Mouse (Mus musculus) limb, embryonic 14.5 days (tissue): ENCODE data around the gene Zfp366. TPM values are rescaled to one million over a fixed set of nuclear protein-coding genes. Genes with fewer than 3 reads are reported as not detected.
"Not testable (repeated sequence)": the region's sequence is repeated elsewhere in the genome, so short reads cannot be mapped to it uniquely, and the experiment has no call there.

ENCODE experiments used
- ATAC-seq: fragments of 200-750 bp; cut with Nextera tagmentation; 2 replicates; pipeline ENCODE4 v1.8.0; 2017; ENCODE audit warnings: low read depth, moderate number of reproducible peaks, moderate TSS enrichment; ENCODE audit not compliant: low FRiP score
- DNase-seq: peaks from one replicate; pipeline ENCODE4 v3.0.0-alpha.2; 2015; ENCODE audit warnings: low spot score
- H3K27ac ChIP-seq: fragments of 300-500 bp; sonication (generic); replicated peaks from 2 replicates; pipeline ENCODE4 v1.5.1; 2014; ENCODE audit warnings: low read depth, mild to moderate bottlenecking, low read length, moderate library complexity, mixed read lengths
- H3K27me3 ChIP-seq: fragments of 300-500 bp; sonication (generic); 2 replicates; pipeline ENCODE4 v1.6.1; 2014; ENCODE audit warnings: low read length, mixed read lengths; ENCODE audit not compliant: control insufficient read depth, insufficient read depth
- H3K36me3 ChIP-seq: fragments of 300-500 bp; sonication (generic); 2 replicates; pipeline ENCODE4 v1.6.1; 2014; ENCODE audit warnings: mild to moderate bottlenecking, low read length, moderate library complexity, mixed read lengths; ENCODE audit not compliant: control insufficient read depth, insufficient read depth
- H3K4me1 ChIP-seq: fragments of 300-500 bp; sonication (generic); 2 replicates; pipeline ENCODE4 v1.6.1; 2014; ENCODE audit warnings: antibody characterized with exemption, low read length, mixed read lengths; ENCODE audit not compliant: control insufficient read depth, insufficient read depth
- H3K4me2 ChIP-seq: fragments of 300-500 bp; sonication (generic); replicated peaks from 2 replicates; pipeline ENCODE4 v1.6.1; 2014; ENCODE audit warnings: low read depth, mild to moderate bottlenecking, low read length, moderate library complexity; ENCODE audit not compliant: severe bottlenecking
- H3K4me3 ChIP-seq: fragments of 300-500 bp; sonication (generic); replicated peaks from 2 replicates; pipeline ENCODE4 v1.5.1; 2014; ENCODE audit warnings: low read length
- H3K9ac ChIP-seq: fragments of 300-500 bp; sonication (generic); 2 replicates; pipeline ENCODE4 v1.6.1; 2014; ENCODE audit warnings: mild to moderate bottlenecking, low read depth, low read length, moderate library complexity; ENCODE audit not compliant: severe bottlenecking
- H3K9me3 ChIP-seq: fragments of 300-500 bp; sonication (generic); 2 replicates; pipeline ENCODE4 v1.6.1; 2016; ENCODE audit warnings: low read length; ENCODE audit not compliant: control insufficient read depth
- POLR2A ChIP-seq: fragments of 200-500 bp; IDR thresholded peaks from 2 replicates; pipeline ENCODE4 v1.8.0; 2012; ENCODE audit warnings: inconsistent platforms, mild to moderate bottlenecking, moderate library complexity, borderline replicate concordance; ENCODE audit not compliant: insufficient read depth, insufficient read length; ENCODE audit errors: extremely low read depth
- WGBS: fragments of 180-500 bp; shearing (Covaris S2); extraction: QIAGEN DNeasy Blood & Tissue Kit; methylation state at CpG from one replicate; pipeline ENCODE4 v1.1.7; 2014; 5-methylcytosine and 5-hydroxymethylcytosine counted together
- polyA plus RNA-seq, 2 experiments: library from polyadenylated mRNA; depleted of rRNA in 1 of 2; stranded (reverse) in 1 of 2; unstranded in 1 of 2; fragments of >200 nt; fragmentation: Nextera tagmentation in 1 of 2; extraction: Ambion mirVana in 1 of 2; gene quantifications; 2 replicates each; pipeline versions ENCODE4 v1.2.1 to v1.2.3; 2012 to 2014

The Zfp366 gene
- polyA plus RNA-seq, 2 experiments: 0.73 to 2.5 TPM

DNA sequence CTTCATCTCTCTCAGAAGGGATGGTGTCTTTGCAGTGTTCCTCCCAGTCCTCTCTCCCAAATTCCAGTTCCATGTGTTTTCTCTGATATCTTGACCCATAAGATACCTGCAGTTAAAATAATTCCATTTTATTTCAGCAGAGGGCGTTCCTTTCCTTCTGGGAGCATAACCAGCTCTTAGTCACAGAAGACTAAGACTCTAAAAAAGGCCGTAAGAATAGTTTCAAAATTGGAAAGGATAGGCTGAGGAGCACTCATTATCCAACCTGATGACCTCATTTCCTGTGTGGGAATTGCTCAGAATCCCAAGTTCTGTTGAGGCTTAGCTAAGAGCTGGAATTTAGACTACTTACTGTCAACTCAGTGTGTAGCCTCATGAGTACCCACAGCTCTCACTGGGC is 14.3 kb upstream of the Zfp366 start:
- H3K36me3 ChIP-seq: no peaks in the 10 kb centered on the region
- no peak for TF ChIP-seq POLR2A
- H3K9me3 ChIP-seq: no peaks in the 10 kb centered on the region
- H3K4me3 ChIP-seq: no peak overlapping the region
- no peak overlapping the region for H3K27ac ChIP-seq
- H3K4me2 ChIP-seq: no peak overlapping the region
- no peak overlapping the region for H3K9ac ChIP-seq
- DNase-seq (no peak), ATAC-seq (no peak)
- WGBS: 33% methylated on average over 2 of the region's 2 CpGs
- H3K27me3 ChIP-seq: no peaks in the 10 kb centered on the region
- H3K4me1 ChIP-seq: peaks cover 4% of the 10 kb centered on the region; the same call in 1 of the 2 replicates

GRCm38 (mm10) chr13:99173849-99174248 is 10.8 kb upstream of the Zfp366 start:
- no peak overlapping the region for H3K9ac ChIP-seq
- H3K9me3 ChIP-seq: no peaks in the 10 kb centered on the region
- no peaks in the 10 kb centered on the region for H3K36me3 ChIP-seq
- no peak overlapping the region for H3K4me3 ChIP-seq
- ATAC-seq: peak; percentile 15; the same call in 1 of the 2 replicates
- no peak for DNase-seq
- TF ChIP-seq POLR2A: no peak
- 0 out of 2 replicates have a peak, but pooled peaks cover 4% of the 10 kb centered on the region for H3K4me1 ChIP-seq
- no peak overlapping the region for H3K27ac ChIP-seq
- H3K27me3 ChIP-seq: no peaks in the 10 kb centered on the region
- no peak overlapping the region for H3K4me2 ChIP-seq
- 31% methylated on average over 4 of the region's 4 CpGs for WGBS

DNA sequence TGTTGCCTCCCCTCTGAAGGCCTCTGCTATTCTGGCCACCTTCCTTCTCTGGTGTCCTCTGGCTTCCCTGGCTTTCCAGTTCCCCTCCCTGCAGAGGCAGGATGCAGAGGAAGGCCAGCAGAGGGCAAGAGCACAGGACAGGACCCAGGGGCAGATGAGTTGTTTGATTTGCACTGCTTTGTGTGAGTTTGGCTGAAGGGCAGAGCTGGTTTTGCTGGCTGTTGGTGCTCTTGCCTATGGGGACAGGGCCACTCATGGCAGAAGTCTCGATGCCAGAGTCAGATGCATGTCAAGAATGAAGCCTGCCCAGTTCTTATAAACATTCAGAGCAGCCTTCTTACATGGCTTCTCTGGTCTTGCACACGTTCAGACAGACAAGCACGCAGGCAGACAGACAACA is 1.8 kb upstream of the Zfp366 start:
- not testable (repeated sequence) for DNase-seq, ATAC-seq, H3K9me3 ChIP-seq, H3K27me3 ChIP-seq, H3K36me3 ChIP-seq, H3K9ac ChIP-seq, H3K4me3 ChIP-seq, H3K27ac ChIP-seq, H3K4me1 ChIP-seq, H3K4me2 ChIP-seq
- WGBS: 80% methylated on average over 3 of the region's 3 CpGs

DNA sequence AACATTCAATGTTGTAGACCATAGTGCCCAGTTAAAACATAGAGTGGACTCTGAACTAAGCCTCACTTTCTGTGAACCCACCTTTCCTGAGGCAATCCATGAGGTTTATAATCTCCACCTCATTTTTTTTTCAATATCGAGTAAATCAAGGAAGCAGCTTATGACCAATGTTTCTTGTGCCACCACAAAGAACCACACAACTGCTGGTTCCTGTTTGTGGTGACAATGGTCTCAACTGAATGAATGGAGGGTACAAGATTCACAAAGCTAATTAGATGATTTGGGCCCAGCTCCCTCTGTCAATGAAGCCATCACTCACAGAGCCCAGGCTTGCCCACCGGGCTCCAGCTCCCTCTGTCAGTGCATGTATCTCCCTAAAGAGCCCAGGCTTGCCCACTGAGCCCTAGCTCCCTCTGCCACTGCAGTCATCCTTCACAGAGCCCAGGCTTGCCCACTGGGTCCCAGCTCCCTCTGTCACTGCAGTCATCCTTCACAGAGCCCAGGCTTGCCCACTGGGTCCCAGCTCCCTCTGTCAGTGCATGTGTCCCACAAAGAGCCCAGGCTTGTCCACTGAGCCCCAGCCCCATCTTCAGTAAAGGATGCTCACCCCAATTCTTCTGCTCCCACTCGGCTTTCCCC is 1.2 kb upstream of the Zfp366 start:
- TF ChIP-seq POLR2A: no peak
- Histone ChIP-seq H3K9ac (no peak overlapping the region), H3K4me2 (no peak overlapping the region), H3K36me3 (no peaks in the 10 kb centered on the region), H3K4me3 (no peak overlapping the region), H3K9me3 (no peaks in the 10 kb centered on the region), H3K27ac (no peak overlapping the region), H3K27me3 (no peaks in the 10 kb centered on the region), H3K4me1 (no peaks in the 10 kb centered on the region)
- DNase-seq (no peak), ATAC-seq (no peak)
- 87% methylated on average over 3 of the region's 3 CpGs for WGBS

GRCm38 (mm10) chr13:99185573-99185972 is 950 bp downstream of the Zfp366 start:
- H3K4me3 ChIP-seq: peak overlapping the region; percentile 7; the same call in 1 of the 2 replicates
- no peak overlapping the region for H3K4me2 ChIP-seq
- no peaks in the 10 kb centered on the region for H3K9me3 ChIP-seq
- no peak overlapping the region for H3K27ac ChIP-seq
- ATAC-seq (no peak), DNase-seq (no peak)
- no peaks in the 10 kb centered on the region for H3K27me3 ChIP-seq
- TF ChIP-seq POLR2A: no peak
- WGBS: 77% methylated on average over 10 of the region's 10 CpGs
- H3K4me1 ChIP-seq: no peaks in the 10 kb centered on the region
- no peaks in the 10 kb centered on the region for H3K36me3 ChIP-seq
- H3K9ac ChIP-seq: no peak overlapping the region

DNA sequence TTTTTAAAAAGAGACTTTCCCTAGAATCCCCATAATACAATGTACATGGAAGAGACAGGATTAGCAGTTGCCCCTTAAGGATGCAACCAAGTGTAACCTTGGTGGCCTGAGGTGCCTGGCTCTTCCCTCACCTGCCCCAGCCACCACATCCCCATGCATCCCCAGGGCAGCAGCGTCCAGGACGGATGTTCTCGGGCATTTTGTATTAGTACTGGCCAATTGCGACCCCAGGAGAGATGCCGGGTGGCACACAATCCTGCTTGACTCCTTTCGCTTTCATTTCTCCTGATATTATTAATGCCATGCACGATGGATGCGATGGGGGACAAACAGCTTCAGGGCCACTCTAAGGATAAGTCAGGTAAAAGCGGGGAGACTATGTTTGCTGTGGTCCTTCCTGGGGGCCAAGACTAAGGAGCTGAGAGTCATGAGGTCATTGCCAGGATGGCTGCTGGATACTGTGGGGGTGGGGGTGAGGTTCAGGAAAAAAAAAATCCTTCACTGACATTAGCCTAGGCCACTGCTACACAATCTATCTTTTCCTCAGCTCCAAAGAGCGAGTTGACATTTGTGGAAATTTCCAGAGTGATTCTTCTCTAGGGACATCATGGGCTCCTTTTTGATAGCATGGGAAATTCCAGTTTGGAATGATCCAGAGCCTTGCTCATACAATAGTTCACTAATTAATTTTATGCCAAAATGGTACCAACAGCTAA is 1.7 kb downstream of the Zfp366 start:
- no peaks in the 10 kb centered on the region for H3K36me3 ChIP-seq
- H3K27me3 ChIP-seq: no peaks in the 10 kb centered on the region
- no peak for TF ChIP-seq POLR2A
- no peaks in the 10 kb centered on the region for H3K9me3 ChIP-seq
- no peak overlapping the region for H3K27ac ChIP-seq
- ATAC-seq (no peak), DNase-seq (no peak)
- no peak overlapping the region for H3K4me2 ChIP-seq
- no peak overlapping the region for H3K9ac ChIP-seq
- H3K4me1 ChIP-seq: no peaks in the 10 kb centered on the region
- 86% methylated on average over 10 of the region's 10 CpGs for WGBS
- H3K4me3 ChIP-seq: no peak overlapping the region
